Mouse (Mus musculus) heart, embryonic 10.5 days (tissue): ENCODE measurements around the gene Gng8. TPM values are rescaled to one million over a fixed set of nuclear protein-coding genes. Genes with fewer than 3 reads are reported as not detected.

Source experiments
- DNase-seq: peaks from one replicate; pipeline ENCODE4 v3.0.0-alpha.2; 2017; ENCODE audit warnings: low spot score
- H3K27ac ChIP-seq: fragments of 300-500 bp; sonication (generic); 2 replicates; pipeline ENCODE4 v1.5.1; 2016; ENCODE audit warnings: mild to moderate bottlenecking
- H3K27me3 ChIP-seq: fragments of 300-500 bp; sonication (generic); 2 replicates; pipeline ENCODE4 v1.6.1; 2016; ENCODE audit warnings: mild to moderate bottlenecking; ENCODE audit not compliant: poor library complexity, insufficient read depth, severe bottlenecking
- H3K36me3 ChIP-seq: fragments of 300-500 bp; sonication (generic); 2 replicates; pipeline ENCODE4 v1.6.1; 2016; ENCODE audit warnings: mild to moderate bottlenecking, moderate library complexity
- H3K4me1 ChIP-seq: fragments of 300-500 bp; sonication (generic); 2 replicates; pipeline ENCODE4 v1.6.1; 2016; ENCODE audit warnings: mild to moderate bottlenecking
- H3K4me3 ChIP-seq: fragments of 300-500 bp; sonication (generic); 2 replicates; pipeline ENCODE4 v1.5.1; 2016; ENCODE audit warnings: mild to moderate bottlenecking, moderate library complexity
- H3K9me3 ChIP-seq: fragments of 300-500 bp; sonication (generic); 2 replicates; pipeline ENCODE4 v1.6.1; 2016; ENCODE audit warnings: mild to moderate bottlenecking, moderate library complexity
- WGBS: fragments of 180-500 bp; shearing (Covaris S2); methylation state at CpG from one replicate; pipeline ENCODE4 v1.1.7; 2016; 5-methylcytosine and 5-hydroxymethylcytosine counted together
- polyA plus RNA-seq: library from polyadenylated mRNA; unstranded; fragments of >200 nt; fragmentation: Nextera tagmentation; extraction: Ambion mirVana; gene quantifications from 2 replicates; pipeline ENCODE4 v1.2.1, GENCODE M21; 2016

The Gng8 gene
- polyA plus RNA-seq, 1 experiment from 2014 or later, result 6.3 TPM

DNA sequence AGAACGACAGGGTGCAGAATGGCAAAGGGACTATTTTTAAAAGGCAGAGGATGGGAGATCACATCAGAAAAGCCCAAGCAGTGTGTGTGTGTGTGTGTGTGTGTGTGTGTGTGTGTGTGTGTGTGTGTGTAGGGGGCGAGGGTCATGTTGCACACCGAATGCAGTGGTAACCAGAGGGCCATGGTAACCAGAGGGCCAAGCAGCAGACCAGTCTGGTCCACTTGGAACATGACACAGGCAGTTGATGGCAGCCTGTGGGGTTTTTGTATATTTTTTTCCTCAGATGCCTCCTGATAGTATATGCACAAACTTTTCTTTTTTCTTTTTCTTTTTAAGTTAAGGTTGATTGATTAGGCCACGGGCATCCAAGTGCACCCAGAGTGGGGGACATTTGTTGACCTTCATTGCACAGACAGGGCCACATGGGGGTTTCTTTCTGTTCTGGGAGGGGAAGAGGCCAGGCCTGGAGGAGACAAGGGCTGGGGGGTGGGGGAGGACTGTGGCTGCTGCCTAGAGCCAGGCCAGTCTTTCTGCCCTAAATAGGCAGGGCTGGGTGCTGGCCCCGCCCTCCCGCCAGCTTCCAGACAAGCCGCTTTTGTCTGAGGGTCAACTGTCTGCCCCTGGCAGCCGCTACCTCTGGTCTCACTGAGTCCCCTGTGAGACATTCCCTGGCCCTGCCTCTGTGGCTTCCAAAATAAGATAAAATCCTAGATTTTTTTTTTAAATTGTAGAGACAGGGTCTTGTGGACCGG is 11.6 kb upstream of the Gng8 start:
- peaks cover 47% of the 10 kb centered on the region for H3K4me1 ChIP-seq
- H3K36me3 ChIP-seq, result peaks cover 60% of the 10 kb centered on the region
- 14% methylated on average over 9 of the region's 9 CpGs for WGBS
- H3K9me3 ChIP-seq, result peaks cover under 1% of the 10 kb centered on the region; the same call in 1 of the 2 replicates
- H3K27me3 ChIP-seq, result peaks cover 11% of the 10 kb centered on the region
- no peak overlapping the region for H3K4me3 ChIP-seq
- H3K27ac ChIP-seq, result peak overlapping the region; percentile 90
- peak; percentile 94 for DNase-seq

DNA sequence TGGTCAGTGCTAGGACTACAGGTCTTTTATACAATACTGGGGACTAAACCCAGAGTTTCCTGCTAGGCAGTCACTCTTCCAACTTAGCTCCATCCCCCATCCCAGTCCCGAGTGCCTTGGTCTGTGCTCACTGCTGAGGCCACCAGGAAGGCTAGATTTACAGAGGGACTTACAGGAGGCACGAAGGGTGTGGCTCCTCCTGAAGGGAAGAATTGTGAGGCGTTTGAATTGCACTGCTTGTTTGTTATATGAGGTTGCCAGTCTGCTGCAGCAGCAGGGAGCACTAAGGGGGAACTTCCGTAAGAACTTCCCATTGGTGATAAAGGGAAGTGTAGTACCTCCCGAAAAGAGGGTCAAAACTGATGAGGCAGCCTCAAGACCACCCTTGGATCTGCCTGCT is 11.0 kb upstream of the Gng8 start:
- Histone ChIP-seq H3K4me3 (peak overlapping the region; percentile 19; the same call in 1 of the 2 replicates), H3K4me1 (peaks cover 53% of the 10 kb centered on the region)

DNA sequence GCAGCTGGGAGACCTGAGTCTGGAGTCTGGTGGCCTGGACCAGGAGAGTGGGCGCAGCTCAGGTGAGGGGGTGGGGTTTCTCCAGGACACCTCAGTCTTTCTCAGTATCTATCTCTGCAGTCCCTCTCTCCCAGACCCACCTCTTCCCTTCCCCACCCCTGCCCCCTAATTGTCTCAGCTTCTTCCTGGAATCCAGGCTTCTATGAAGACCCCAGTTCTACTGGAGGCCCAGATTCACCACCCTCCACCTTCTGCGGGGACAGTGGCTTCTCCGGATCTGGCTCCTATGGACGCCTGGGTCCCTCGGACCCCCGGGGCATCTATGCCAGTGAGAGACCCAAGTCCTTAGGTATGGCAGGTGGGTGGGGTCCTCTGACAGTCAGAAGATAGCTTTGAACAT is 8.4 kb upstream of the Gng8 start:
- DNase-seq, result no peak
- Histone ChIP-seq H3K36me3 (peaks cover 86% of the 10 kb centered on the region), H3K9me3 (peaks cover 12% of the 10 kb centered on the region), H3K27ac (peak overlapping the region; percentile 26; the same call in 1 of the 2 replicates), H3K4me3 (0 out of 2 replicates have a peak overlapping the region, but pooled peaks have one; percentile 4), H3K27me3 (peaks cover 31% of the 10 kb centered on the region), H3K4me1 (peaks cover 47% of the 10 kb centered on the region)
- WGBS, result 88% methylated on average over 6 of the region's 6 CpGs

More for the DNA sequence above, 11.0 kb upstream of the Gng8 start:
- peaks cover 18% of the 10 kb centered on the region for H3K27me3 ChIP-seq
- H3K36me3 ChIP-seq, result peaks cover 67% of the 10 kb centered on the region
- 25% methylated on average over 5 of the region's 5 CpGs for WGBS
- peak overlapping the region; percentile 90 for H3K27ac ChIP-seq
- H3K9me3 ChIP-seq, result peaks cover 6% of the 10 kb centered on the region
- no peak for DNase-seq

GRCm38 (mm10) chr7:16884334-16884733 is 7.3 kb upstream of the Gng8 start:
- Histone ChIP-seq H3K27ac (0 out of 2 replicates have a peak overlapping the region, but pooled peaks have one; percentile 83), H3K27me3 (peaks cover 31% of the 10 kb centered on the region), H3K9me3 (peaks cover 12% of the 10 kb centered on the region), H3K36me3 (peaks cover 82% of the 10 kb centered on the region), H3K4me1 (peaks cover 54% of the 10 kb centered on the region), H3K4me3 (no peak overlapping the region)
- 68% methylated on average over 4 of the region's 4 CpGs for WGBS
- DNase-seq, result no peak

- Histone ChIP-seq H3K27me3 (peaks cover 31% of the 10 kb centered on the region), H3K36me3 (peaks cover 86% of the 10 kb centered on the region)
- 28% methylated on average over 95 of the region's 95 CpGs for WGBS
These were observed 6.3 kb upstream of the Gng8 start for GRCm38 (mm10) chr7:16885271-16885776.

GRCm38 (mm10) chr7:16885905-16886304 is 5.7 kb upstream of the Gng8 start:
- H3K36me3 ChIP-seq, result peaks cover 85% of the 10 kb centered on the region
- peak overlapping the region; percentile 83 for H3K27ac ChIP-seq
- WGBS, result 50% methylated on average over 59 of the region's 59 CpGs

More at GRCm38 (mm10) chr7:16885271-16885776, 6.3 kb upstream of the Gng8 start:
- Histone ChIP-seq H3K4me3 (peak overlapping the region; percentile 49), H3K9me3 (peaks cover 12% of the 10 kb centered on the region), H3K27ac (peak overlapping the region; percentile 83), H3K4me1 (peaks cover 47% of the 10 kb centered on the region)
- no peak for DNase-seq

GRCm38 (mm10) chr7:16890536-16890935 is 1.1 kb upstream of the Gng8 start:
- H3K9me3 ChIP-seq, result peaks cover 7% of the 10 kb centered on the region
- H3K4me1 ChIP-seq, result peaks cover 60% of the 10 kb centered on the region
- H3K4me3 ChIP-seq, result peak overlapping the region; percentile 54
- 24% methylated on average over 6 of the region's 6 CpGs for WGBS
- no peak for DNase-seq
- H3K27me3 ChIP-seq, result peaks cover 44% of the 10 kb centered on the region
- peaks cover 40% of the 10 kb centered on the region for H3K36me3 ChIP-seq
- peak overlapping the region; percentile 77 for H3K27ac ChIP-seq

More at GRCm38 (mm10) chr7:16885905-16886304, 5.7 kb upstream of the Gng8 start:
- Histone ChIP-seq H3K27me3 (peaks cover 31% of the 10 kb centered on the region), H3K9me3 (peaks cover 12% of the 10 kb centered on the region), H3K4me1 (peaks cover 47% of the 10 kb centered on the region), H3K4me3 (peak overlapping the region; percentile 49)
- DNase-seq, result no peak

- DNase-seq, result peak; percentile 92
- H3K9me3 ChIP-seq, result peaks cover 3% of the 10 kb centered on the region
- WGBS, result under 1% methylated on average over 23 of the region's 23 CpGs
- peaks cover 57% of the 10 kb centered on the region for H3K4me1 ChIP-seq
- peak overlapping the region; percentile 54 for H3K4me3 ChIP-seq
- H3K36me3 ChIP-seq, result peaks cover 36% of the 10 kb centered on the region
- peak overlapping the region; percentile 77 for H3K27ac ChIP-seq
- peaks cover 40% of the 10 kb centered on the region for H3K27me3 ChIP-seq
These were observed 642 bp upstream of the Gng8 start for GRCm38 (mm10) chr7:16890944-16891343.

- Histone ChIP-seq H3K4me1 (peaks cover 55% of the 10 kb centered on the region), H3K4me3 (peak overlapping the region; percentile 54), H3K9me3 (no peaks in the 10 kb centered on the region), H3K36me3 (peaks cover 22% of the 10 kb centered on the region), H3K27me3 (peaks cover 33% of the 10 kb centered on the region), H3K27ac (peak overlapping the region; percentile 77; the same call in 1 of the 2 replicates)
- WGBS, result 32% methylated on average over 9 of the region's 9 CpGs
- DNase-seq, result no peak
These were observed 755 bp downstream of the Gng8 start for GRCm38 (mm10) chr7:16892352-16892730.

- Histone ChIP-seq H3K4me3 (peak overlapping the region; percentile 44; the same call in 1 of the 2 replicates), H3K27ac (no peak overlapping the region)
- WGBS, result 10% methylated on average over 6 of the region's 6 CpGs
These were observed 2.0 kb downstream of the Gng8 start for GRCm38 (mm10) chr7:16893612-16894011.

GRCm38 (mm10) chr7:16894279-16894678 is 2.7 kb downstream of the Gng8 start:
- peaks cover 41% of the 10 kb centered on the region for H3K27me3 ChIP-seq
- peaks cover 48% of the 10 kb centered on the region for H3K4me1 ChIP-seq
- no peaks in the 10 kb centered on the region for H3K9me3 ChIP-seq
- peak overlapping the region; percentile 10; the same call in 1 of the 2 replicates for H3K27ac ChIP-seq
- 2% methylated on average over 4 of the region's 4 CpGs for WGBS
- H3K4me3 ChIP-seq, result peak overlapping the region; percentile 44; the same call in 1 of the 2 replicates
- peaks cover 5% of the 10 kb centered on the region for H3K36me3 ChIP-seq
- DNase-seq, result no peak

More at GRCm38 (mm10) chr7:16893612-16894011, 2.0 kb downstream of the Gng8 start:
- H3K4me1 ChIP-seq, result peaks cover 51% of the 10 kb centered on the region
- H3K27me3 ChIP-seq, result peaks cover 34% of the 10 kb centered on the region
- H3K36me3 ChIP-seq, result peaks cover 9% of the 10 kb centered on the region
- DNase-seq, result no peak
- no peaks in the 10 kb centered on the region for H3K9me3 ChIP-seq

DNA sequence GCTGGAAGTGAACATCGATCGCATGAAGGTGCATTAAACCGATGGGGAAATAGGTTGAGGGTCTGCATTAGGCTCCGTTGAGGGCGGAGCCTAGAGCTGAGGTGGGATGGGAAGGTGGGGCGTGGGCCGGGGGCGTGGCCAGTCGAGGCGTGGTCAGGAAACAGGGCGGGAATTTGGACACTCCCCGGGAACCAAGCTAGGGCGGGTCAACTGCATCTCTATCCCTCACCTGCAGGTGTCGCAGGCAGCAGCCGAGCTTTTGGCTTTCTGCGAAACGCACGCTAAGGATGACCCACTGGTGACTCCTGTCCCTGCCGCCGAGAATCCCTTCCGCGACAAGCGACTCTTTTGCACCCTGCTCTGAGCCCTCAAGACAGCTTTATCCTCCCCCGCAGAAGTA is 3.4 kb downstream of the Gng8 start:
- H3K36me3 ChIP-seq, result no peaks in the 10 kb centered on the region
- H3K27me3 ChIP-seq, result peaks cover 48% of the 10 kb centered on the region
- H3K27ac ChIP-seq, result no peak overlapping the region

DNA sequence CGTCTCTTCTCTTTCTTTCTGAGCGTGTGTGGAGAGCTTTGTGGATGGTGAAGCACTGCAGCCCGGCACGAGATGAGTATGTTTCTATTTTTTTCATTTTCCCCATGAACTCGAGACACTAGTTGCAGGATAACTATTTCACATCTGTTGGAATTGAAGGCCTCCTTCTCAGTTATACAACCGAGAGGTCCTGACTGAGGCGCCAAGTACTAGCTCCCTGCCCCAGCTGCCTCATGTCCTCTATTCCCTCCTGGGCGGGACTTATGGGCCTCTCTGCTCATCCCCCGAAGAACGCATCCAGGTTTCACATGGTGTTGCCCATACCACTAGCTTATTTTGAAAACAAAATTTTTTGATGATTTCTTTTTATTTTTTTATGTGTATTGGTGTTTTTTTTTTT is 3.9 kb downstream of the Gng8 start:
- Histone ChIP-seq H3K9me3 (no peaks in the 10 kb centered on the region), H3K4me1 (peaks cover 47% of the 10 kb centered on the region), H3K27ac (no peak overlapping the region), H3K4me3 (peak overlapping the region; percentile 44), H3K36me3 (no peaks in the 10 kb centered on the region), H3K27me3 (peaks cover 53% of the 10 kb centered on the region)
- DNase-seq, result no peak
- 33% methylated on average over 10 of the region's 10 CpGs for WGBS

More for the DNA sequence above, 3.4 kb downstream of the Gng8 start:
- peak overlapping the region; percentile 44 for H3K4me3 ChIP-seq
- no peaks in the 10 kb centered on the region for H3K9me3 ChIP-seq
- WGBS, result under 1% methylated on average over 24 of the region's 24 CpGs
- peak; percentile 86 for DNase-seq
- H3K4me1 ChIP-seq, result peaks cover 48% of the 10 kb centered on the region
